Mouse (Mus musculus): ENCODE data around the gene Sult2b1. TPM values are rescaled to one million over a fixed set of nuclear protein-coding genes. Genes with fewer than 3 reads are reported as not detected.

The Sult2b1 gene
- total RNA-seq, 2 experiments from 2014 or later = 11.4 to 13.8 TPM

DNA sequence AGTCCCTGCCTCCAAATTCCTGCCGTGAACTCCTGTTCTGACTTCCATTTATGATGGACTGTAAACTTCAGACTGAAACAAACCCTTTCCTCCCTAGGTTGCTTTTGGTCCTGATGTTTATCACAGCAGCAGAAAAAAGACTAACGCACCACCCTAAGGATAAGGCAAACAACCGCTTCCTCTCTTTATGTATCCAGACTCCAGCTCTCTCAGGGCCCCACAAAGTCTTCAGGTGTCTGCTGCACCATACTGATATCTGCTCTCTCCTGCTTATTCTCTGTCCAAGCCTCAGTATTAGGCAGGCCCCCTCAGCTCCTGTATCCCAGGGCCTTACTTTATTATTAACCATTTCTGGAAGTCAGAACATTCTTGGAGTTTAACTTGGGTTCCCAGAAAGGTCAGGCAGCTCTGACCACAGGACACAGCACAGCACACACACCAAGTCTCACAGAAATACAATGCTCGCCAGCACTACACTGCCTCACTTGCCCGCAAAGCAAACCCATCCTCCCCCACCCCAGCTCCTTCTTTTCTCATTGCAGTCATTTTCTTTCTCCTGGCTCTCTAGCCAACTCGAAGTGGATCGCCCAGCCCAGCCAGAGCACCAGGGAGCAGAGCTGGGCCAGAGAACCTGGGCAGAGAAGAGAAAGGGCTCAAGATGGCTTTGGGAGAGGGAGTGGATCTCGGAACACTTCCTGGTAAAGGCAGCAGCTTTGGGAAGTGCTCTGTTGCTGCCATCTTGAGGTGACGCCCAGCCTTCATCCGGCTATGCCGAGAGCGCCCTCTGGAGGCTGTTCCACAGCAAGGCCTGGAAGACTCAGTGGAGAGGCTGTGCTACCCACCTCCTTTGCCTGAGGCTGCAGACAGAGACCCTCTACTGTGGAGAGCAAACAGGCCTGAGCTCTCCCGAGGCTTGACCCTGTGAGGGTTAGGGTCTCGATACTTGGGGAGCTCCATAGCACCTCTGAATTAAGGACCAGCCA is 102.0 kb downstream of the Sult2b1 start:
- intact Hi-C loops (cut with DNase I) = loop anchor here (5.0 to 10.0 kb wide), 3 partner anchors 40 to 208 kb away; no protein-coding TSS in a partner anchor
- DNase-seq (ENCODE audit: low spot score in 2 of 2) = peak; percentile 81 to 85

DNA sequence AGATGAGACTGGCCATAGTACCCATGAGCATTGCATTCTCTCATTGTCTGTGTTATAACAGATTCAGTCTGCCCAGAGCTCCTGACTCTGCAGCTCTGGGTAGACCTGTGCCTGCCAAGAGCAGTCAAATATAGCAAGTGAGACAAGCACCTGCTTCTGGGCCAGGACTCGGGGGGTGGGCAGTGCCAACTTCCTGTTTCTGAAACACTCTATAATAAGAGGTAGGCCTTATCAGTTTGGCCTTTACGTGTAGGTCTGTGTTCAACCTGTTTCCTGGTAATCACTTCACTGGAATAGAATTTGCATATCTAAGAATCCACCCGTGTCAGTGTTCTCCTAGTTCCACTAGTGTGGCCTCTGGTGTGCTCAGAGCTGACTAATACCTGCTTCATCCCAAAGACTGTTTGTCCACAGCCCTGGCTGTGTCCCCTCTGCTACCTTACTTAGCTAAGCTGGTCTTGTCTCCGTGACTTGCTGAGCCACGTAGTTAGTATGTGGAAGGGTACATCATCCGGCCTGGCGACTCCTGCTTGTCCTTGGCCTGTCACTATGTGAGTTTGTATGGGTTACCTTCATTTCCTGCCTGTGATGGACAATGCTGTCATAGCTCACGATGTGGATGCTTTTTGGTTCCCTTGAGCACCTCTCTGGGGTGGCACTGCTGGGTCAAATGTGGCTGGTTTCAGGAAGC is 103.3 kb downstream of the Sult2b1 start:
- no peak for DNase-seq (ENCODE audit: low spot score in 2 of 2)
- intact Hi-C loops (cut with DNase I) = loop anchor here (5.0 to 10.0 kb wide), 3 partner anchors 39 to 206 kb away; no protein-coding TSS in a partner anchor

Other genes starting within 250 kb of the Sult2b1 start
- gene Hsd17b14, start 229.8 kb downstream of the Sult2b1 start, total RNA-seq (2021) = under 1 TPM in 1 of 2 experiments, not detected in 1; 0.39 TPM
- gene Bcat2, start 214.5 kb downstream of the Sult2b1 start, total RNA-seq (2021) = 10 to 100 TPM; 18.8 to 27.5 TPM
- gene Fgf21, start 169.2 kb downstream of the Sult2b1 start, total RNA-seq (2021) = not detected
- not detected for gene Fut1, start 167.4 kb downstream of the Sult2b1 start, total RNA-seq (2021)
- not detected for gene Izumo1, start 162.9 kb downstream of the Sult2b1 start, total RNA-seq (2021)
- gene Rasip1, start 157.2 kb downstream of the Sult2b1 start, total RNA-seq (2021) = 1 to 10 TPM; 6.9 to 8.0 TPM
- 1 to 10 TPM; 4.1 to 5.1 TPM for gene Mamstr, start 144.7 kb downstream of the Sult2b1 start, total RNA-seq (2021)
- under 1 TPM in 1 of 2 experiments, not detected in 1; 0.63 TPM for gene Fut2, start 118.3 kb downstream of the Sult2b1 start, total RNA-seq (2021)
- gene Ntn5, start 100.6 kb downstream of the Sult2b1 start, total RNA-seq (2021) = 1 to 10 TPM; 4.2 to 5.7 TPM
- gene Sec1, start 90.3 kb downstream of the Sult2b1 start, total RNA-seq (2021) = under 1 TPM; 0.37 to 0.48 TPM
- gene Car11, start 84.8 kb downstream of the Sult2b1 start, total RNA-seq (2021) = 100 to 1,000 TPM; 209 to 228 TPM
- gene Dbp, start 79.6 kb downstream of the Sult2b1 start, total RNA-seq (2021) = 100 to 1,000 TPM; 128 to 138 TPM
- gene Rpl18, start 69.2 kb downstream of the Sult2b1 start, total RNA-seq (2021) = 100 to 1,000 TPM; 284 to 337 TPM
- gene Sphk2, start 66.7 kb downstream of the Sult2b1 start, total RNA-seq (2021) = 10 to 100 TPM; 29.9 to 30.0 TPM
- not detected for gene Fam83e, start 63.5 kb downstream of the Sult2b1 start, total RNA-seq (2021)
- not detected for gene Spaca4, start 58.9 kb downstream of the Sult2b1 start, total RNA-seq (2021)
- gene Lmtk3, start 931 bp downstream of the Sult2b1 start, total RNA-seq (2021) = 100 to 1,000 TPM; 225 to 267 TPM
- gene Cyth2, start 29.9 kb upstream of the Sult2b1 start, total RNA-seq (2021) = 100 to 1,000 TPM; 199 to 210 TPM
- gene Kcnj14, start 40.1 kb upstream of the Sult2b1 start, total RNA-seq (2021) = 1 to 10 TPM; 2.3 to 3.0 TPM
- gene Grwd1, start 46.3 kb upstream of the Sult2b1 start, total RNA-seq (2021) = 10 to 100 TPM; 19.5 to 21.0 TPM
- 10 to 100 TPM; 71.0 to 80.0 TPM for gene Kdelr1, start 88.1 kb upstream of the Sult2b1 start, total RNA-seq (2021)
- 10 to 100 TPM; 10.2 to 12.3 TPM for gene Grin2d, start 93.7 kb upstream of the Sult2b1 start, total RNA-seq (2021)
- not detected for gene Syngr4, start 112.0 kb upstream of the Sult2b1 start, total RNA-seq (2021)
- 10 to 100 TPM; 21.8 to 22.0 TPM for gene Tmem143, start 112.3 kb upstream of the Sult2b1 start, total RNA-seq (2021)
- 1 to 10 TPM; 2.9 to 4.1 TPM for gene Emp3, start 136.7 kb upstream of the Sult2b1 start, total RNA-seq (2021)
- gene Ccdc114, start 139.4 kb upstream of the Sult2b1 start, total RNA-seq (2021) = 1 to 10 TPM; 2.3 to 2.9 TPM
- gene Abcc6, start 245.6 kb upstream of the Sult2b1 start, total RNA-seq (2021) = 1 to 10 TPM; 1.6 to 3.8 TPM
- gene Nomo1, start 249.0 kb upstream of the Sult2b1 start, total RNA-seq (2021) = 100 to 1,000 TPM; 103 to 113 TPM